Mouse (Mus musculus) left cerebral cortex, postnatal 4 days (tissue): ENCODE data around the gene Astn1. TPM values are rescaled to one million over a fixed set of nuclear protein-coding genes. Genes with fewer than 3 reads are reported as not detected.

Experiments
- DNase-seq: peaks from one replicate; pipeline ENCODE4 v3.0.0-alpha.2; 2022
- intact Hi-C: fragments of 180-260 bp; cut with DNase I; formaldehyde crosslinking; loops from one replicate; pipeline ENCODE4 v1.15.1; 2025
- microRNA-seq: library from miRNA; unstranded; fragments of <30 nt; microRNA quantifications from one replicate; pipeline ENCODE4 v1.2.0, GENCODE M21; 2022
- total RNA-seq, 2 experiments: library from RNA; stranded (reverse); gene quantifications; 2 replicates each; pipeline ENCODE4 v1.2.3; 2021

Astn1 gene
- total RNA-seq, 2 experiments from 2014 or later = 166 to 167 TPM

DNA sequence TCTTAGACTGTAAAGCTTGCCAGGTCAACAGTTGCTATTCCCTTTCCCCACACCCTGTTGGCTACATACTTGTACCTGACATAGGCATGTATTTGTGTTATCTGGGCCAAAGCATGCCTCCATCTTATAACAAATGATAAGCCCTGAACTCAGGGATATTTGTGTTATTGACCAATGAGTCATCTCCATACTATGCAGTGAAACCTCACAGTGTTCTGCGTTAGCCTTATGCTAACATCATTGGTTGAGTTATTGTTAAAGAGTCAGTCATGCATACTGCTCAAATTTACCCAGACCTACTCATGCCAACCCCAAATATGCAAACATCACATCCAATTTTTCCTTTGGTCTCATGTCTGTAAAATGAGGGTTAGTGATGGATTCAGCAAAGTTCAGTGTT is 339.3 kb downstream of the Astn1 start:
- intact Hi-C loops = no loop called here
- DNase-seq = no peak

DNA sequence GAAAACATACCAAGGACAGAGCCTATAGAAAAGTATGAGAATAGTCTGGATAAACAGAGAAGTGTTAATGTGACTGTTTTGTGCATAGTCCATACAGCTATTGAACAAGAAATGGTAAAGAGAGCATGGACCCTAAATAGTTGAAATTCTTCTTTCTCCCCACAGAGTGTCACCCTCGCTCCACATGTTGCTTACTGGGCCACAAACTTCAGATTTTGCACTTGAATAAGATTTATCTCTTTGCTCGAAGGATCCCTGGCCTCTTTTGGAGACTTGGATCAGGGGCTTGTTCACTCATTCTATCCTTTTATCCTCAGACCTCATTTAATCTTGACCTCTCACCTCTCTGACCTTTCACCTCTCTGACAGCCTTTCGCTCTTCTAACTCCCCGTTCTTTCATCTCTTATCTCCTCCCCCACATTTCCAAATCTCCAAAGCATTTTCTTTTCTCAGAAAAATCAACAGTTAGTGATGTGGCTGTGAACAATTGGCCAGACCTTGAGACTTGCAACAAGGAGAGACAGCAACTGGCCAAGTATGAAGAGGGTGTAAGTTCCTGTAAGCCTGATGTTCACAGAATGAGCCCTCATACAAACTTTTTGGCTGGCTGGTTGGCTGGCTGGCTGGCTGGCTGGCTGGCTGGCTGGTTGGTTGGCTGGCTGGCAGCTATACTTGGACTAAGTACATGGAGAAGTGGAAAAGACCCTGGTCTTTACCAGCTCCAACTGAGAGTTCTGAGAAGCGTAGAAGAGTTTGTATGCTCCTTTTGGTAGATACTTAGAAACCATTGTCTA is 351.4 kb downstream of the Astn1 start:
- intact Hi-C loops = loop anchor here (1.0 to 10.0 kb wide), 3 partner anchors 240 to 1471 kb away; no protein-coding TSS in a partner anchor
- DNase-seq = peak; percentile 32

DNA sequence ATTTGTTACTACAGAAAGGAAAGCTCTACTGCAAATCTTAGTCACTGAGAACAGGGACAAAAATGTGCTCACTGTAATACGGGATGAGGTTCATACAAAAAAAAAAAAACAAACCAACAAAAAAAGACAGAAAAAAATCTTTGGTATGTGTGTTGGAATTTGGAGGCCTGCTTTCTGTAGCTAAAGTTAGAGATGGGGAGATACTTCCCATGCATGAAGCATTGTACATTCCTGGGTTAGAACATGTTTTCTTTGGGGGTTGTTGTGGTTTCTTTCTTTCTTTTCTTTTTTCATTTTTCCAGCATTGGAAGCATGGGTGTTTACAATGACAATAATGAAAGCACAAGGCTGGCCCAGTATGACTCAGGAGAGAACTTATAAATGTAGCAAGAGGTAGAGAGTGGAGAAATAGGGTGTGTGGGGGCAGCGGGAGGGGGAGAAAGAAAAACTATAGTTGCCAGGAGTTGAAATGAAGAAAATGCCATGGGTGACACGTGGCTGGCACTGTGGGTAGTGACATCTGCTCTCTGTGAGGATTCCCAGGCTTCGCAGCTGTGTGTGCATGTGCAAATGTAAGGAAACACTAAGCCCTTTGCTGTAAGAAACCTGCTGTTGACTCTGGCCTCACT is 370.9 kb downstream of the Astn1 start:
- peak; percentile 32 for DNase-seq
- intact Hi-C loops = no loop called here

DNA sequence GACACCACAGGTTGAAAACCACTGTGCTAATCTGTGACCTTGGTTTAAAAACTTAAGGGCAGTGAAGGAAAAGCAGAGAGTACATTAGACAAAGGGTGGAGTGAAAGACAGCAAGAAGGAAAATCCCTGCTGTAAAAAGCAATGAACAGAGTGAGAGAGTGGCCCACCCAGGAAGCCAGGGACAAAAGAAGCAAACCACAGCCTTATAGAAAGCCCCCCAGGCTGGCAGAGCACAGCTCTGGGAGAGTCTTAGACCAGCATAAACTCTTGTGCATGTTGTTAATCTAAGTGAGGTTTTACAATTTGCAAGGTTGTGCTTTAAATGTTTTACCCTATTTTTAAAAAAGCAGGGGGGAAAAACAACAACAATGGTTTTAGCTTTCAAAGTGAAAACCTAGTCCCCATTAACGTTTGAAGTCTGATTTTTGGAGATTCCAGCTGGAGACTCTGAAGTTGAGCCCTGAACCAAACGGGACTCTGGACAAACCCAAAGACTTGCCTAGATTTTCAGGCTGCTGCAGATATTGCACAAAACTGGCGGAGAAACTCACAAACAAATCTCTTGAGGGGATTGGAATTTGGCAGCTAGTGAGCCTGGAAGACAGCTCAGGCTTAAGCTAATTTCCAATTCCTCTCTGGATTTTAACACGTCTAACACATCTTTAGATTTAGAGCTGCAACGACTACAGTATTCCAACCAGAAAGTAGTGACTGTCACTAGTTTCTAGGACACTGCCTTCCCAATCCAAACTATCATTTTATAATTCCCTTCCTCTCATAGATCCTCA is 377.3 kb downstream of the Astn1 start:
- DNase-seq = no peak
- intact Hi-C loops = no loop called here

DNA sequence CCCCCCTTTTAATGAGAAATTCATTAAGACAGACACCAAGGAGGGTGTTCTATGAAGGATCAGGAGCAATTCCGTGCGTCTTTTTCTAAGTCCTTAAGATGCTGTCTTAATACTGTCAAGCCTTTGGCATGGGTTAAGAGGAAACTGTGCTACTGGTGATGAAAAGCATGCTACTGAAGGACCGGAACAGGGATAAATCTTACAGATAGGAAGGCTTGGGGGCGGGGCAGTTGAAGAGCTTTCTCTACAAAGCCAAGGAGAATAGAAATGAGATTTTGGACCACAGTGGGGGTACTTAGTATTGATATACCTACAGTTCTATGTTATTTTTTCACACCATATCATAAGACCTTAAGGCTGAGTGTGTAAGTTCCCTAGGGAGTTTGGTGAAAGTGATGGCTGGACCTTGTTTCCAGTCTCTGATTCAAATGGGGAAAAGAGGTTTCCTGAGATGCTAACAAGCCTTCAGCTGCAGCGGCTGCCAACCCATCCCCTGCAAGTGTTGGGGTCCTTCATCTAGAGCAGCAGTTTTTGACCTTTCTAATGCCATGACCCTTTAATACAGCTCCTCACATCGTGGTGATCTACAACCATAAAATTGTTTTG is 378.2 kb downstream of the Astn1 start:
- DNase-seq = no peak

DNA sequence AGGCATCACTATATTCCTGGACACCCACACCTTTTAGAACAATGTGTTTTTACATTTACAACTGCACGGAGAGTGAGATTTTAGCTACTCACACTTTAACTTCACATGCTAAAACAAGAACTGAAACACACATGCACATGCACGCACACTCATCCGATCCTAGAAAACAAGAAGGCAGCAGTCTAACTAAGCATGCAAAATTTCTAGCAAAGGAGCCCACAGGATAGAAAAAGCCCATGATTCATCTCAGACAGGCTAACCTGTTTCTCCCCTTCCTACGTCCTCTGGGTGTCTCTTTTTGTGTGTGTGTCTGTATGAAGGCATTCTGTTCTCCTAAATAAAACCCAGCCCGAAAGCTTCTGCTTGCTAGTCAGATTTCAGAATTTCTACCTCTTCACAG is 378.9 kb downstream of the Astn1 start:
- intact Hi-C loops = no loop called here
- no peak for DNase-seq

More for the DNA sequence above, 378.2 kb downstream of the Astn1 start:
- intact Hi-C loops = no loop called here

Small RNAs within 50 kb of the gene (microRNA-seq; reads per million reads assigned to microRNA genes)
- 531 reads per million, percentile 69 among the genes with 10 or more reads in this experiment for gene Mir488

Other genes starting within 250 kb of the Astn1 start
- 10 to 100 TPM; 50.7 to 59.4 TPM for gene Brinp2, start 5.9 kb upstream of the Astn1 start, total RNA-seq